Mouse (Mus musculus): Measurements from ENCODE around the gene Fzr1.

DNA sequence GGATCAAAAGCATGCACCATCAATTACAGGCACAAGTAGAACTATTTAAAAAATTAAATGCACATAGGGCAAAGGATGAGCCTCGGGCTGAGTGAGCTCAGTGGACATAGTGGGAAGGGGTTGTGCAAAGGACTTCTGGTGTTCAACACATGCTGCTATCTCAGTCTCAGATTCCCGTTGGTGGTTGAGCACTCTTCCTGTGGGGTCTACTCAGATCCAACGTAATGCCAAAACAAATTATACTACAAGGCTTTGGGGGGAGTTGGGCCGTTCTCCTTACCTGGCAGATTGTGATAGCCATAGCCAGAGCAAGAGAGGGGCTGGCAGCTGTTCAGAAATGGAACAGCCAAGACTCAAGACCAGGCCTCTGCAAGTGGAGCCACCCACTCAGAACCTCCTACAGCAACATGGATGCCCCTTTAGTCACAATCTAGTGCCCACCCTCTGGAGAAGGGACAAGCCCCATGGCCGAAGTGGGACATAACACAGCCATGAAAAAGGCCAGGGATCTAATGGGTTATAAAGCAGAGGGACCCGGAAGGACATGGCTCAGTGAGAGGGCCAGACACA, 1.6 kb upstream of the Fzr1 start:
- no peak for TF ChIP-seq CTCF (IDR thresholded peaks at IDR 0.05; ENCODE audit: low read depth, low read length)
- TF ChIP-seq POLR2A (IDR thresholded peaks at IDR 0.05; ENCODE audit: borderline replicate concordance, low read depth, low read length), result no peak

All from bone marrow macrophage, adult 2 months (primary cell).